Comparison of ENCODE assay signal across 9 mouse cellular contexts in genomic region chr7:28936787-28937186, GRCm38 (mm10). TPM values are rescaled to one million over a fixed set of nuclear protein-coding genes. Genes with fewer than 3 reads are reported as not detected.
DNase-seq lines count a peak whose midpoint lies in the region; ATAC-seq and TF ChIP-seq lines count a peak whose summit lies in the region.
"Had no signal": no experiment of that assay in that cellular context is flagged by ENCODE, and none has a peak within 500 bp of the region (broad histone marks: within the 10 kb centered on the region; RNA-seq: fewer than 3 reads in every experiment).

No protein-coding gene starts in this region.

- H3K4me1 ChIP-seq in E14TG2a.4 (replicated peaks; ENCODE audit: low read depth, low read length), result peaks cover 97% of the 10 kb centered on the region
- peaks cover 62% of the 10 kb centered on the region for H3K4me1 ChIP-seq in lung, embryonic 16.5 days (replicated peaks; ENCODE audit: control insufficient read depth, insufficient read depth, low read length)

- peaks cover 80% of the 10 kb centered on the region for H3K36me3 ChIP-seq in E14TG2a.4 (ENCODE audit: insufficient read depth, low read length)
- H3K36me3 ChIP-seq in lung, embryonic 16.5 days (ENCODE audit: control insufficient read depth, insufficient read depth, low read length), result no peaks in the 10 kb centered on the region

- H3K9ac ChIP-seq in lung, embryonic 16.5 days (ENCODE audit: low read length), result peak overlapping the region; percentile 5; the same call in 1 of the 2 replicates

- TF ChIP-seq CTCF in E14TG2a.4 (conservative IDR thresholded peaks at IDR 0.05; ENCODE audit: low read length), result no peak

- no peak overlapping the region for H3K4me2 ChIP-seq in lung, embryonic 16.5 days (ENCODE audit: low read depth, low read length)

- H3K27me3 ChIP-seq in E14TG2a.4 (ENCODE audit: insufficient read depth, low read length), result no peaks in the 10 kb centered on the region
- no peaks in the 10 kb centered on the region for H3K27me3 ChIP-seq in lung, embryonic 16.5 days (ENCODE audit: control insufficient read depth, insufficient read depth, low read depth, low read length)

- H3K4me3 ChIP-seq in E14TG2a.4 (replicated peaks; ENCODE audit: low read length), result peak overlapping the region; percentile 55
- H3K4me3 ChIP-seq in lung, embryonic 16.5 days (ENCODE audit: low read length), result no peak overlapping the region

- H3K9me3 ChIP-seq in E14TG2a.4 (ENCODE audit: low read length), result no peaks in the 10 kb centered on the region
- no peaks in the 10 kb centered on the region for H3K9me3 ChIP-seq in lung, embryonic 16.5 days (ENCODE audit: control insufficient read depth, low read length)

- ATAC-seq in lung, embryonic 16.5 days (ENCODE audit: low read depth), result peak; percentile 13; the same call in 1 of the 2 replicates
- ATAC-seq in inflammation-experienced regulatory T-cells, adult 6 months, result no peak

- peak; percentile 95 for DNase-seq in heart, adult 11 months
- no peak for DNase-seq in heart, postnatal 36 days
- peak; percentile 40 for DNase-seq in heart, postnatal 25 days (ENCODE audit: low spot score)
- DNase-seq in right cerebral cortex, postnatal 4 days, result no peak
- DNase-seq in cerebellum, adult 11-12 months, result no peak
- DNase-seq: adrenal gland, postnatal 14 days had no signal

- intact Hi-C loops in heart, postnatal 36 days (cut with DNase I), result loop anchor here (2.0 kb wide), 1 partner anchor 36 kb away; no protein-coding TSS in a partner anchor
- intact Hi-C loops in heart, postnatal 25 days (cut with DNase I), result loop anchor here (5.0 kb wide), 1 partner anchor 36 kb away; no protein-coding TSS in a partner anchor

- peak overlapping the region; percentile 43 for H3K27ac ChIP-seq in lung, embryonic 16.5 days (ENCODE audit: low read length)

- 55% methylated on average over 4 of the region's 4 CpGs for WGBS in lung, embryonic 16.5 days

RNA-seq across cellular contexts. Expression of gene Actn4, which starts 25.4 kb away (rescaled TPM):
- 10 to 100 TPM; 69.4 to 81.8 TPM for total RNA-seq in heart, postnatal 36 days (2021)
- 100 to 1,000 TPM in 1 of 2 experiments, 10 to 100 TPM in 1; 77.0 to 101 TPM for total RNA-seq in heart, postnatal 25 days (2021)
- polyA plus RNA-seq in lung, embryonic 16.5 days (2015; fragmentation: Nextera tagmentation; extraction: Ambion mirVana), result 313 and 319 TPM in 2 replicates
- 100 to 1,000 TPM in 1 of 3 experiments, 10 to 100 TPM in 2; 74.2 to 145 (median 93.4) TPM for polyA plus RNA-seq in inflammation-experienced regulatory T-cells, adult 6 months (2017; shearing (Covaris generic))

RNA-seq across cellular contexts. Expression of gene Eif3k, which starts 44.9 kb away (rescaled TPM):
- 100 to 1,000 TPM; 159 to 163 TPM for total RNA-seq in heart, postnatal 36 days (2021)
- total RNA-seq in heart, postnatal 25 days (2021), result 100 to 1,000 TPM; 148 to 164 TPM
- polyA plus RNA-seq in lung, embryonic 16.5 days (2015; fragmentation: Nextera tagmentation; extraction: Ambion mirVana), result 366 and 367 TPM in 2 replicates
- polyA plus RNA-seq in inflammation-experienced regulatory T-cells, adult 6 months (2017; shearing (Covaris generic)), result 100 to 1,000 TPM; 441 to 670 (median 588) TPM

RNA-seq across cellular contexts. Expression of gene Map4k1, which starts 45.1 kb away (rescaled TPM):
- under 1 TPM; 0.61 to 0.81 TPM for total RNA-seq in heart, postnatal 36 days (2021)
- 1 to 10 TPM in 1 of 2 experiments, under 1 TPM in 1; 0.44 to 1.3 TPM for total RNA-seq in heart, postnatal 25 days (2021)
- 8.9 and 10.7 TPM in 2 replicates for polyA plus RNA-seq in lung, embryonic 16.5 days (2015; fragmentation: Nextera tagmentation; extraction: Ambion mirVana)
- polyA plus RNA-seq in inflammation-experienced regulatory T-cells, adult 6 months (2017; shearing (Covaris generic)), result 100 to 1,000 TPM in 2 of 3 experiments, 10 to 100 TPM in 1; 98.7 to 130 (median 111) TPM

RNA-seq across cellular contexts. Expression of gene Capn12, which starts 55.6 kb away (rescaled TPM):
- total RNA-seq in heart, postnatal 36 days (2021), result under 1 TPM; 0.19 to 0.27 TPM
- under 1 TPM; 0.08 to 0.22 TPM for total RNA-seq in heart, postnatal 25 days (2021)
- polyA plus RNA-seq in lung, embryonic 16.5 days (2015; fragmentation: Nextera tagmentation; extraction: Ambion mirVana), result 0.43 and 0.49 TPM in 2 replicates
- under 1 TPM in 1 of 3 experiments, not detected in 2; 0.15 TPM for polyA plus RNA-seq in inflammation-experienced regulatory T-cells, adult 6 months (2017; shearing (Covaris generic))

Comparison
In these comparisons a context has a peak if more than half of its experiments do, and no peak if none do; other contexts are left out.
1. DNase-seq: peak in heart, adult 11 months (single experiment) and heart, postnatal 25 days (single experiment); none in heart, postnatal 36 days (0 of 2), right cerebral cortex, postnatal 4 days (single experiment) and cerebellum, adult 11-12 months (single experiment).